Mouse (Mus musculus) bone marrow, adult 2 months (tissue): Measurements from ENCODE around the gene Zic3. TPM values are rescaled to one million over a fixed set of nuclear protein-coding genes. Genes with fewer than 3 reads are reported as not detected.

Source experiments
- H3K27ac ChIP-seq: fragments of 200-500 bp; 2 replicates; pipeline ENCODE4 v1.5.1; 2012; ENCODE audit warnings: low read depth, mild to moderate bottlenecking, control low read depth, inconsistent platforms, low read length; ENCODE audit not compliant: control insufficient read depth, poor library complexity, insufficient read depth
- H3K4me1 ChIP-seq: fragments of 200-500 bp; 2 replicates; pipeline ENCODE4 v1.6.1; 2011; ENCODE audit warnings: low read length; ENCODE audit not compliant: control insufficient read depth, insufficient read depth
- H3K4me3 ChIP-seq: fragments of 200-500 bp; replicated peaks from 2 replicates; pipeline ENCODE3; 2011; ENCODE audit warnings: mild to moderate bottlenecking, low read depth, low read length, control low read depth; ENCODE audit not compliant: control insufficient read depth
- CTCF ChIP-seq: fragments of 200-500 bp; IDR thresholded peaks from 2 replicates; pipeline ENCODE4 v1.5.1; 2011; ENCODE audit warnings: low read length, control low read depth; ENCODE audit not compliant: control insufficient read depth, insufficient read depth
- POLR2A ChIP-seq: fragments of 200-500 bp; IDR thresholded peaks from 2 replicates; pipeline ENCODE4 v1.6.1; 2011; ENCODE audit warnings: low read depth, mild to moderate bottlenecking, control low read depth, low read length, borderline replicate concordance; ENCODE audit not compliant: control insufficient read depth
- WGBS: fragments of 180-500 bp; shearing (Covaris S2); methylation state at CpG from one replicate; pipeline ENCODE4 v1.1.7; 2018; 5-methylcytosine and 5-hydroxymethylcytosine counted together
- polyA plus RNA-seq: library from polyadenylated mRNA; stranded (reverse); fragments of >200 nt; gene quantifications from 2 replicates; pipeline ENCODE4 v1.2.4, GENCODE M21; 2011; ENCODE audit warnings: low replicate concordance; ENCODE audit not compliant: missing spikeins, insufficient read depth, insufficient read length

Gene Zic3
- 1.8 TPM in 1 of 2 replicates, not detected in the other for polyA plus RNA-seq

DNA sequence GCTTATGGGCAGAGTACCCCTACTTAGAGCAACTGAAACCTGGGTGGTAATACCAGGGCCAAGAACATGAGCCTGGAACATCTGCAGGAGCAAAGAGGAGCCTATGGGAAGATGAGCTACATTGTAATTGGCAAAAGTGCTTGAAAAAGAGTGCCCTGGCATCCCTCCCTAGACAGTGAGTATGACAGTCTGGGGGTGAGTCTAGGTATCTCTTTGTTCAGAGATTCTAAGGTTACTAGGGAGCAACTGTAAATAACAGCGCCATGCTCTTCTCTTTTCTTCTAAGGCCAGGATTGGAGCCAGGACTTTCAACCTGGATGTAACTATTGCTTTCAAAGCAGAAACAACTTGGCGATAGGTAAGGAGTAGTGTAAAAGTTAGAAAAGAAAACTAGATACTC, at the start of gene Zic3:
Zic3 (plus strand) TSS at position 301 of the 400 bp plus-strand sequence.
- Histone ChIP-seq H3K27ac (no peak within 1 kb of the TSS), H3K4me3 (no peak within 1 kb of the TSS), H3K4me1 (no peaks in the 10 kb centered on the region)
- WGBS = 70% methylated on average over 2 of the region's 2 CpGs
- TF ChIP-seq POLR2A (no peak), CTCF (no peak)

DNA sequence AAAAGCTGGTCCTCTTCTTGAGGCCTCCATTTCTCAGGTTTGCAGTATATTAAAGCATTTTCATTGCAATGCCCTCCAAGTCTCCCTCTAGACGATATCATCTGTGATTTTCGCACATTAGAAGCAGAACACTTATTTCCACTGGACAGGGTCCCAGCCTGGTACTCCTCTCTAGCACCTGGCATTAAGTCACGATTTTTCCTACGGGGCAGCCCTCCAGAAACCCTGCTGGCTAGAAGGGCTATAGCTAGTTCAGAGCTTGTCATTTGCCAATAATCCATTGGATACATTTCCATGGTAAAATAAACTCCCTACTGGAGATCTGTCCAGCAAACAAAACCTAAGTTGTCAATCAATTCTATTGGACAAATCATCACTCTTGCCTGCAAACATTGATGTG, 40.1 kb upstream of the Zic3 start:
- WGBS = 72% methylated on average over 4 of the region's 4 CpGs
- no peak overlapping the region for H3K4me3 ChIP-seq
- H3K27ac ChIP-seq = no peak overlapping the region
- no peak for TF ChIP-seq CTCF
- TF ChIP-seq POLR2A = no peak
- H3K4me1 ChIP-seq = no peaks in the 10 kb centered on the region

DNA sequence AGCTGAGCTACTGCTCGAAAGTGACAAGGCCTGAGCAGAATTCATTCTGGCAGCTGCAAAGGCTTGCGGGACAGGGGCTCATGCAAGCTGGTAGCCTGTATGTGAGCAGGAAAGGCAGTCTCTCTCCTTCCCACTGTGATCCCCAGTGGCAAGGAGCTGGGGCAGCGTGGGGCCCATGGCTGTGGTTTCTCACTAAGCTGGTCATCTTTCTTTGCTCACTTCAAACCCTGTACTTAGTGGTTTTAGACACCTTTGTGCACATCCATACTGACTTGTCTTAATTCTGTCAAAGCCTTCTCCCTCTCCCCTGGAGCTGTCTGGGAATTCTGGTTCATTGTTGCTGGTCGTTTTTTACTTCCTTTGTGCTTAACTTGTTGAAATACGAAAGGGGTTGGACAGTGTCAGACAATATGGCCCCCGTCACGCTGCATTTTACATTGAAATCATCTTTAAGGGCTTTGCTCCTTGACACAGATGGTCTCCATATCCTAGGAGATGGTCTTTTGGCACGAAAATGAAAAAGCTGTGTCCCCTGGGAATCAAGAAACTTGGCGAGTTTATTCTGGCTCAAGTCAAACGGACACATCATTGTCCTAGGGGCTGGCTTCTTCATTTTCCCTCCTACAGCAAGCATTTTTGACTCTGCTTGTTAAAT, 34.9 kb upstream of the Zic3 start:
- 73% methylated on average over 10 of the region's 10 CpGs for WGBS
- no peak overlapping the region for H3K27ac ChIP-seq
- H3K4me3 ChIP-seq = no peak overlapping the region
- TF ChIP-seq CTCF = no peak
- TF ChIP-seq POLR2A = no peak
- H3K4me1 ChIP-seq = no peaks in the 10 kb centered on the region

GRCm38 (mm10) chrX:58013391-58013790, 9.1 kb upstream of the Zic3 start:
- WGBS = 57% methylated on average over 5 of the region's 5 CpGs
- Histone ChIP-seq H3K27ac (no peak overlapping the region), H3K4me1 (no peaks in the 10 kb centered on the region), H3K4me3 (no peak overlapping the region)
- no peak for TF ChIP-seq CTCF
- TF ChIP-seq POLR2A = no peak

- no peak overlapping the region for H3K27ac ChIP-seq
- H3K4me1 ChIP-seq = no peaks in the 10 kb centered on the region
- TF ChIP-seq CTCF = no peak
- no peak for TF ChIP-seq POLR2A
- 28% methylated on average over 12 of the region's 12 CpGs for WGBS
- H3K4me3 ChIP-seq = no peak overlapping the region
Measured at GRCm38 (mm10) chrX:58014093-58014492, 8.4 kb upstream of the Zic3 start.

- H3K27ac ChIP-seq = no peak overlapping the region
- WGBS = 22% methylated on average over 13 of the region's 13 CpGs
- H3K4me1 ChIP-seq = no peaks in the 10 kb centered on the region
- TF ChIP-seq POLR2A (no peak), CTCF (no peak)
- no peak overlapping the region for H3K4me3 ChIP-seq
Measured at GRCm38 (mm10) chrX:58014761-58015160, 7.7 kb upstream of the Zic3 start.

DNA sequence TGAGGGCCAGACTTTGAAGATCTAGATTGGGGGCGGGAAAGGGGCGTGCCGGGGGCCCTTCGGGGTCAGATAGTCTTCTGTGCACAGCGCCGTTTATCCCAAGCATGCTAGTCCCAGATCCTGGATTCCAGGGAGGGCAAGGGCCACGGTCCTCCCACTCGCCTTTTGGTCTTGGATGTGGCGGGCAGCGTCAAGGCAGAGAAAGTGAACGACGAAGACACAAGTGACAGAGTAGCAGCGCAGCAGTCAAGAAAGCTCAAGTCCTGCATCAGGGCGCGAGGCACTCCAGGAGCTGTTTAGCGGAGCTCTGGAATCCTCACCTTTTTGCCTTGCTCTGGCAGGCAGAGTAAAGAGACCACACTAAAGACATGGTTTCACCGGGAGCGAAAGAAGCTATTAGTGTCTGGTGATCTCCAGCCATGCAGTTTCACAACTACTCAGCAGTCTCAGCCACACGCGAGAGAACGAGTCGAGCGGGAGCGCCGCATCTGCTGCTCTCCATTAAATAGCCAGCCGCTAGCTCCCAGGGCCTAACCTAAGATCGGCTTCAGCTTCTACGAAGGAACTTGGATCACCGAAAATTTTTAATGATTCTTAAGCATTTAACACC, 7.1 kb upstream of the Zic3 start:
- H3K27ac ChIP-seq = no peak overlapping the region
- TF ChIP-seq POLR2A (no peak), CTCF (no peak)
- H3K4me1 ChIP-seq = no peaks in the 10 kb centered on the region
- H3K4me3 ChIP-seq = no peak overlapping the region
- WGBS = 24% methylated on average over 29 of the region's 29 CpGs

GRCm38 (mm10) chrX:58018720-58019119, 3.8 kb upstream of the Zic3 start:
- 23% methylated on average over 24 of the region's 24 CpGs for WGBS
- H3K27ac ChIP-seq = no peak overlapping the region
- no peak for TF ChIP-seq CTCF
- TF ChIP-seq POLR2A = no peak
- no peaks in the 10 kb centered on the region for H3K4me1 ChIP-seq
- H3K4me3 ChIP-seq = no peak overlapping the region
